Mouse (Mus musculus): Measurements from ENCODE around the gene 1810043G02Rik.

DNA sequence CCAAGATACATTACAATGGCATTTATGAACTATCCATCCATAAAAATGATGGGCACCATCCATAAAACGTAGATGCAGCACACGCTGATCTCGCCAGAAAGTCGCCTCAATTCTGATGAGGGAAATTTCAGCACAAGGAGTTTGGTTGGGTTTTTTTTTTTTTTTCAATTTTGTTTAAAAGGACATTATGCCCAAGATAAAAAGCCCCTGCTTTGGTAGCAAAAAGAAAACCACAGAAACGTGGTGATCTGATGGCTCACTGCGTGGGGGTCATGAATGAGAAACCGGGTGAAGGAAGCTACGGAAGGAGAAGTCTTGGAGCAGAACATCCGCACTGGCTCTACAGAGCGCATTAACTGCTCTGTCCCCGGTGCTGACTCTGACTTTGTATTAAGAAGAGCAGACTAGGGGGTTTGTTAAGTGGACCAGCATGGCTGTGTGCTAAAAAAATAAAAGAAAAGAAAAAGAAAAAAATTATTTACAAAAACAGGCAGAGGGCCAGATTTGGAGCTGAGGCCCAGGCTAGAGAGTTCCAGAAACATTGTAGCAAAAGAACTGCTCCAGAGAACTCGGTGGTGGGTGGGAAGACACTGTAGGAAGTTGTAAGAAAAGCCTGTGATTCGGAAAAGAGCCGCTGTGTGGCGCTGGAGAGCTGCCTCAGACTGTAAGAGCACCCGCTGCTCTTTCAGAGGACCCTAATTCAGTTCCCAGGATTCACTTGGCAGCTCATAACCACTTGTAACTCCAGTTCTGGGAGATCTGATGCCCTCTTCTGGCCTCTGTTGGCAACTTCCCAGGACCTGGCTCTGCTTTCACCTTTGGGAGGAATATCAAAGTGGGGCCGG is 6.4 kb upstream of the 1810043G02Rik start:
- no peak for TF ChIP-seq FLI1 (IDR thresholded peaks at IDR 0.05; ENCODE audit: low read length)
- TF ChIP-seq GATA1 (IDR thresholded peaks at IDR 0.05; ENCODE audit: borderline replicate concordance, low read length), result no peak
